Mouse (Mus musculus) CH12.LX (cell line): ENCODE measurements around the gene Adamtsl3. TPM values are rescaled to one million over a fixed set of nuclear protein-coding genes. Genes with fewer than 3 reads are reported as not detected.

ENCODE experiments used
- DNase-seq: peaks from one replicate; pipeline ENCODE4 v3.0.0-alpha.2; 2013; ENCODE audit errors: extremely low read depth
- H3K27ac ChIP-seq: 2 replicates; pipeline ENCODE4 v1.5.1; 2012; ENCODE audit warnings: low read depth, mild to moderate bottlenecking, control low read depth, moderate library complexity; ENCODE audit not compliant: insufficient read depth
- H3K27me3 ChIP-seq: replicated peaks from 2 replicates; pipeline ENCODE3; 2012; ENCODE audit warnings: inconsistent platforms
- H3K36me3 ChIP-seq, 2 experiments: replicated peaks in 1 of 2; 2 replicates each; pipeline versions ENCODE3 to v1.6.1; 2012; ENCODE audit warnings: inconsistent platforms in 1 of 2, low read length in 1 of 2, mild to moderate bottlenecking in 1 of 2, mixed read lengths in 1 of 2, moderate library complexity in 1 of 2; ENCODE audit not compliant: control insufficient read depth in 1 of 2, insufficient read depth in 1 of 2
- H3K4me1 ChIP-seq, 2 experiments: 2 replicates each; pipeline ENCODE4 v1.6.1; 2012; ENCODE audit warnings: inconsistent platforms in 1 of 2, moderate library complexity in 1 of 2; ENCODE audit not compliant: insufficient read depth in 2 of 2, control insufficient read depth in 1 of 2
- H3K4me2 ChIP-seq: 2 replicates; pipeline ENCODE4 v1.6.1; 2012; ENCODE audit warnings: low read depth, mild to moderate bottlenecking, control low read depth; ENCODE audit not compliant: poor library complexity, insufficient read depth, severe bottlenecking
- H3K4me3 ChIP-seq, 3 experiments: fragments of 150-350 bp in 1 of 3; sonication (generic) in 1 of 3; replicated peaks in 1 of 3; 2 replicates each; pipeline versions ENCODE3 to v1.5.1; 2011 to 2012; ENCODE audit warnings: low read depth in 2 of 3, low read length in 2 of 3, mild to moderate bottlenecking in 2 of 3, moderate library complexity in 2 of 3, control low read depth in 1 of 3, improper control_type of control experiment in 1 of 3, inconsistent platforms in 1 of 3, mixed read lengths in 1 of 3; ENCODE audit not compliant: poor library complexity in 1 of 3
- H3K79me2 ChIP-seq: replicated peaks from 2 replicates; pipeline ENCODE4 v1.6.1; 2012; ENCODE audit warnings: mild to moderate bottlenecking, moderate library complexity; ENCODE audit not compliant: control insufficient read depth, poor library complexity, insufficient read depth, severe bottlenecking; ENCODE audit errors: extremely low read depth
- H3K9ac ChIP-seq: 2 replicates; pipeline ENCODE4 v1.6.1; 2012; ENCODE audit warnings: low read depth, mild to moderate bottlenecking, control low read depth, moderate library complexity; ENCODE audit not compliant: insufficient read depth
- H3K9me3 ChIP-seq: replicated peaks from 2 replicates; pipeline ENCODE3; 2012; ENCODE audit warnings: low read length, inconsistent platforms, mixed read lengths
- CHD2 ChIP-seq: IDR thresholded peaks from 2 replicates; pipeline ENCODE4 v1.6.1; 2011; ENCODE audit warnings: low read length, improper control_type of control experiment
- CTCF ChIP-seq, 2 experiments: IDR thresholded peaks in 1 of 2; conservative IDR thresholded peaks in 1 of 2; 2 replicates each; pipeline ENCODE4 v1.5.1; 2011 to 2012; ENCODE audit warnings: low read depth in 2 of 2, low read length in 2 of 2, improper control_type of control experiment in 1 of 2, inconsistent platforms in 1 of 2, mild to moderate bottlenecking in 1 of 2, moderate library complexity in 1 of 2
- ELF1 ChIP-seq: IDR thresholded peaks from 2 replicates; pipeline ENCODE4 v1.6.1; 2014; ENCODE audit warnings: low read depth, mild to moderate bottlenecking, inconsistent platforms, low read length, improper control_type of control experiment
- EP300 ChIP-seq: IDR thresholded peaks from 2 replicates; pipeline ENCODE4 v1.6.1; 2011; ENCODE audit warnings: low read length, improper control_type of control experiment
- HCFC1 ChIP-seq: IDR thresholded peaks from 2 replicates; pipeline ENCODE4 v1.6.1; 2012; ENCODE audit warnings: low read depth, mild to moderate bottlenecking, inconsistent platforms, low read length, improper control_type of control experiment
- JUN ChIP-seq: IDR thresholded peaks from 2 replicates; pipeline ENCODE4 v1.6.1; 2011; ENCODE audit warnings: low read depth, mild to moderate bottlenecking, low read length, improper control_type of control experiment, moderate library complexity; ENCODE audit not compliant: insufficient read depth
- JUND ChIP-seq: conservative IDR thresholded peaks from 2 replicates; pipeline ENCODE4 v1.6.1; 2011; ENCODE audit warnings: low read depth, low read length, improper control_type of control experiment
- MAX ChIP-seq: IDR thresholded peaks from 2 replicates; pipeline ENCODE4 v1.6.1; 2011; ENCODE audit warnings: low read length, improper control_type of control experiment
- MXI1 ChIP-seq: IDR thresholded peaks from 2 replicates; pipeline ENCODE4 v1.6.1; 2011; ENCODE audit warnings: mild to moderate bottlenecking, low read depth, low read length, improper control_type of control experiment
- NELFE ChIP-seq: IDR thresholded peaks from 2 replicates; pipeline ENCODE4 v1.6.1; 2011; ENCODE audit warnings: low read depth, low read length, improper control_type of control experiment
- PAX5 ChIP-seq: IDR thresholded peaks from 2 replicates; pipeline ENCODE4 v1.6.1; 2012; ENCODE audit warnings: low read length, inconsistent platforms, mixed read lengths
- POLR2AphosphoS2 ChIP-seq: IDR thresholded peaks from 2 replicates; pipeline ENCODE4 v1.6.1; 2011; ENCODE audit warnings: low read depth, low read length, improper control_type of control experiment
- RCOR1 ChIP-seq: conservative IDR thresholded peaks from 2 replicates; pipeline ENCODE4 v1.6.1; 2012; ENCODE audit warnings: low read depth, mild to moderate bottlenecking, inconsistent platforms, low read length, improper control_type of control experiment
- SMC3 ChIP-seq: IDR thresholded peaks from 2 replicates; pipeline ENCODE4 v1.6.1; 2011; ENCODE audit warnings: low read depth, low read length, improper control_type of control experiment
- TCF12 ChIP-seq: IDR thresholded peaks from 2 replicates; pipeline ENCODE4 v1.6.1; 2014; ENCODE audit warnings: low read depth, mild to moderate bottlenecking, inconsistent platforms, low read length, improper control_type of control experiment
- UBTF ChIP-seq: IDR thresholded peaks from 2 replicates; pipeline ENCODE4 v1.6.1; 2012; ENCODE audit warnings: low read depth, mild to moderate bottlenecking, inconsistent platforms, low read length, improper control_type of control experiment, moderate library complexity
- USF2 ChIP-seq: conservative IDR thresholded peaks from 2 replicates; pipeline ENCODE4 v1.6.1; 2011; ENCODE audit warnings: low read depth, low read length, improper control_type of control experiment
- ZMIZ1 ChIP-seq: IDR thresholded peaks from 2 replicates; pipeline ENCODE4 v1.6.1; 2012; ENCODE audit warnings: low read depth, mild to moderate bottlenecking, inconsistent platforms, low read length, improper control_type of control experiment
- dilution Hi-C: fragments of 300-500 bp; cut with MboI; formaldehyde crosslinking; loops from 2 replicates; pipeline ENCODE4 v1.14.3; 2020; ENCODE audit warnings: low sequenced_read_pairs; ENCODE audit not compliant: extremely low pct_unique_long_range_greater_than_20kb, extremely low pct_ligation_motif_present
- in situ Hi-C: fragments of 300-500 bp; cut with MboI; formaldehyde crosslinking; loops from 3 replicates; pipeline ENCODE4 v1.14.3; 2019; ENCODE audit warnings: low sequenced_read_pairs, low pct_ligation_motif_present, low pct_unique_long_range_greater_than_20kb, mixed read lengths
- polyA plus RNA-seq: library from polyadenylated mRNA; unstranded; fragments of >175 nt; gene quantifications from 2 replicates; pipeline ENCODE4 v1.2.1, GENCODE M21; 2012; ENCODE audit warnings: low read depth; ENCODE audit not compliant: insufficient read length
- total RNA-seq, 2 experiments: library from RNA; depleted of rRNA; stranded (reverse); fragments of 300-350 nt in 1 of 2; fragments of >200 nt in 1 of 2; gene quantifications; 2 replicates each; pipeline ENCODE4 v1.2.3; 2012 to 2014

Gene Adamtsl3
- total and polyA plus RNA-seq, 3 experiments, result not detected

DNA sequence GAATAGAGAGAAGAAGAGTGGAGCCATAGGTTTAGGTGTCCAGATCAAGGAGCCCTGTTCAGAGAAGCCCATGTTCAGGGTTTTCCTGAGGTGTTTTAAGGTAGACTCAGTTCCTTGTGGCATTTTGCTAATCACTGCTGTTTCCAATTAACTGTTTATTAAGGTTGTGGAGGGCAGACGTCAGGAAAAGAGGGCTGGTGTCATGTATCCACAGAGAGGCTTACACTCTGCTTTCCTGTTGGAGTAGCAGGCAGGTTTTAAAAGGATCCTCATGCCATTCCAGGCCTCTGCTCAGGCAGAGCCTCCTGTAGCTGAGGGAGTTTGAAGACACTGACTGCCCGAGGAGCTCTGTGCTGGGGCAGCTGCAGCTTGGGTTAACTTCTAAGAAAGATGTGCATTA lies 32.6 kb downstream of the Adamtsl3 start:
- Histone ChIP-seq H3K9ac (no peak overlapping the region), H3K36me3 (no peaks in the 10 kb centered on the region), H3K9me3 (no peaks in the 10 kb centered on the region), H3K27ac (no peak overlapping the region)
- dilution Hi-C loops, result no loop called here
- no peak for TF ChIP-seq ELF1
- no peak for TF ChIP-seq RCOR1
- TF ChIP-seq MXI1, result no peak
- TF ChIP-seq JUN, result no peak
- no peak for TF ChIP-seq CHD2
- TF ChIP-seq SMC3, result no peak
- no peak for TF ChIP-seq PAX5
- no peak for TF ChIP-seq UBTF
- TF ChIP-seq MAX, result no peak
- TF ChIP-seq HCFC1, result no peak
- no peak for TF ChIP-seq NELFE
- no peak for TF ChIP-seq POLR2AphosphoS2
- TF ChIP-seq ZMIZ1, result no peak
- TF ChIP-seq, all 38 proteins: peak for 0
- Histone ChIP-seq H3K4me3 (no peak overlapping the region), H3K27me3 (peaks cover 2% of the 10 kb centered on the region), H3K4me2 (no peak overlapping the region), H3K79me2 (no peaks in the 10 kb centered on the region), H3K4me1 (peaks cover 0 to 2% of the 10 kb centered on the region in 2 experiments; a peak in 2 of 4 replicates)
- in situ Hi-C loops, result no loop called here
- no peak for DNase-seq

DNA sequence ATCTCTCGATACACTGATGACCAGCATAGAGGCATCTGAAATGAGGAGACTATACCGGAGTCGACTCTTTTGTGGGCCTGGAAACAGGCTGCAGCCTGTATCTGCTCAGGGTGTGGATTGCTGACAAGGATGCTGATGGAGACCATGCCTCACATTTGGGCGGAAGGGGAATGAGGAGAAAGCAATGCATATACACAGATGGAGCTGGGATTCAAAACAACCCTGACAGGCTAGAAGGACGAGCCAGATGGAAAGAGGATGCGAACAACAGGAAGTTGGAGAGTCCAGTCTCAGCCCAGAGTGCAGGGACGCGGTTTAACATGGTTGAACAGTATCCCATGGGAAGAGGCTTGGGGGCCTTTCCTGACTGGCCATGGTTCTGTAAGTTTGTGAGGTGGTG lies 34.6 kb downstream of the Adamtsl3 start:
- TF ChIP-seq JUND (no peak), USF2 (no peak), TCF12 (no peak), CTCF (conservative IDR thresholded peaks at IDR 0.05 in 1 of 2, IDR thresholded peaks at IDR 0.05 in 1 of 2; ENCODE audit: low read depth in 2 of 2, low read length in 2 of 2) (no peak), JUN (no peak), EP300 (no peak), NELFE (no peak), ELF1 (no peak), PAX5 (no peak), POLR2AphosphoS2 (no peak)
- TF ChIP-seq, all 38 proteins: peak for 0
- dilution Hi-C loops (no loop called here), in situ Hi-C loops (no loop called here)
- Histone ChIP-seq H3K79me2 (no peaks in the 10 kb centered on the region), H3K27me3 (no peaks in the 10 kb centered on the region), H3K27ac (no peak overlapping the region), H3K4me2 (no peak overlapping the region), H3K4me3 (no peak overlapping the region), H3K4me1 (peaks cover 0 to 2% of the 10 kb centered on the region in 2 experiments; a peak in 2 of 4 replicates), H3K9me3 (no peaks in the 10 kb centered on the region), H3K9ac (no peak overlapping the region), H3K36me3 (no peaks in the 10 kb centered on the region)
- DNase-seq, result no peak
